In genomic region chr13:54380421-54380820, GRCm38 (mm10) we compare ENCODE assay signal across 21 mouse cellular contexts.
"Had no signal": no experiment of that assay in that cellular context is flagged by ENCODE, and none has a peak within 500 bp of the region (broad histone marks: within the 10 kb centered on the region; RNA-seq: fewer than 3 reads in every experiment).

No protein-coding gene starts in this region.

- H3K9me3 ChIP-seq: limb, embryonic 12.5 days; limb, embryonic 15.5 days; liver, embryonic 12.5 days; liver, embryonic 15.5 days; lung, embryonic 15.5 days; midbrain, embryonic 10.5 days; midbrain, embryonic 13.5 days; neural tube, embryonic 13.5 days had no signal

- H3K27me3 ChIP-seq: liver, embryonic 15.5 days; lung, embryonic 15.5 days; midbrain, embryonic 13.5 days; neural tube, embryonic 13.5 days had no signal

- DNase-seq: kidney, adult 9 months; kidney, postnatal 14 days; kidney, postnatal 4 days; left cerebral cortex, postnatal 4 days; lung, adult 18-20 months; lung, postnatal 10 days; lung, postnatal 36 days; right cerebral cortex, postnatal 4 days; thymus, adult 2 months; thymus, postnatal 14 days; thymus, postnatal 4 days had no signal

- H3K9ac ChIP-seq: limb, embryonic 12.5 days; limb, embryonic 15.5 days; liver, embryonic 12.5 days; liver, embryonic 15.5 days; lung, embryonic 15.5 days; midbrain, embryonic 13.5 days; neural tube, embryonic 13.5 days had no signal

- H3K4me3 ChIP-seq: limb, embryonic 12.5 days; limb, embryonic 15.5 days; liver, embryonic 12.5 days; liver, embryonic 15.5 days; lung, embryonic 15.5 days; midbrain, embryonic 10.5 days; midbrain, embryonic 13.5 days; myocyte; neural tube, embryonic 13.5 days had no signal

- H3K4me2 ChIP-seq: limb, embryonic 12.5 days; limb, embryonic 15.5 days; liver, embryonic 12.5 days; liver, embryonic 15.5 days; lung, embryonic 15.5 days; midbrain, embryonic 13.5 days; neural tube, embryonic 13.5 days had no signal

- H3K4me1 ChIP-seq: liver, embryonic 12.5 days; liver, embryonic 15.5 days had no signal

- H3K27ac ChIP-seq: limb, embryonic 12.5 days; limb, embryonic 15.5 days; liver, embryonic 12.5 days; liver, embryonic 15.5 days; lung, embryonic 15.5 days; midbrain, embryonic 10.5 days; midbrain, embryonic 13.5 days; neural tube, embryonic 13.5 days had no signal

- H3K36me3 ChIP-seq: limb, embryonic 12.5 days; limb, embryonic 15.5 days; liver, embryonic 12.5 days; liver, embryonic 15.5 days; lung, embryonic 15.5 days had no signal

- ATAC-seq: liver, embryonic 12.5 days; midbrain, embryonic 13.5 days; midbrain, embryonic 16.5 days had no signal
